Mouse (Mus musculus) cortical plate, adult 2 months (tissue): ENCODE measurements around the gene Nlrc5. TPM values are rescaled to one million over a fixed set of nuclear protein-coding genes. Genes with fewer than 3 reads are reported as not detected.
"Not testable (repeated sequence)": the region's sequence is repeated elsewhere in the genome, so short reads cannot be mapped to it uniquely, and the experiment has no call there.

Source experiments
- H3K27ac ChIP-seq: fragments of 200-500 bp; 2 replicates; pipeline ENCODE4 v1.5.1; 2012; ENCODE audit warnings: low read length, control low read depth, inconsistent platforms; ENCODE audit not compliant: insufficient read depth
- H3K4me1 ChIP-seq: fragments of 200-500 bp; 2 replicates; pipeline ENCODE4 v1.6.1; 2011; ENCODE audit warnings: low read length; ENCODE audit not compliant: control insufficient read depth, insufficient read depth
- H3K4me3 ChIP-seq: fragments of 200-500 bp; 2 replicates; pipeline ENCODE4 v1.5.1; 2011; ENCODE audit warnings: mild to moderate bottlenecking, low read length, control low read depth; ENCODE audit not compliant: insufficient read depth
- CTCF ChIP-seq: fragments of 200-500 bp; IDR thresholded peaks from 2 replicates; pipeline ENCODE4 v1.5.1; 2011; ENCODE audit warnings: mild to moderate bottlenecking, control low read depth, low read length; ENCODE audit not compliant: insufficient read depth; ENCODE audit errors: extremely low read depth
- POLR2A ChIP-seq: fragments of 200-500 bp; IDR thresholded peaks from 2 replicates; pipeline ENCODE4 v1.6.1; 2011; ENCODE audit warnings: mild to moderate bottlenecking, low read length, control low read depth; ENCODE audit not compliant: insufficient read depth; ENCODE audit errors: extremely low read depth
- polyA plus RNA-seq: library from polyadenylated mRNA; depleted of rRNA; stranded (reverse); fragments of >200 nt; gene quantifications from 2 replicates; pipeline ENCODE4 v1.2.3, GENCODE M21; 2012

Nlrc5 gene
- polyA plus RNA-seq, 1 experiment: 0.94 TPM

DNA sequence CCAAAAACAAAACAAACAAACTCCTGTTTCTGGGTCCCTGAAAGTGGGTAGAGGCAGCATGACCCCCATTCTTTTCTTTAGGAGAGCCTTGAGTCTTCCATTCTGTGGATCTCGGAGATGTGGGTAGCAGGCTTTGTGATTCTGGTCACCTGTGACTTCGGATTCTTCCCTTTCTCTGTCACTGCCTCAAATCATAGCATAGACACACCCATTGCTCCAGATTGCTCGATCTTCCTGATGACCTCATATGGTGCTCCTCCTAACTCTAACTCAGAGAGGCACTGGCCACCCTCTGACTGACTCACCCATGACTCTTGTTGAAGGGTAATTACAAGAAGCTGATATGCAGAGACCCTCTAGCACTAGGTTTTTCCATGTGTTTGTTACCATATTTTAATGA, 2.7 kb downstream of the Nlrc5 start:
- Histone ChIP-seq H3K4me1 (peaks cover 2% of the 10 kb centered on the region; the same call in 1 of the 2 replicates), H3K4me3 (no peak overlapping the region)
- TF ChIP-seq POLR2A: no peak
- TF ChIP-seq CTCF: no peak

DNA sequence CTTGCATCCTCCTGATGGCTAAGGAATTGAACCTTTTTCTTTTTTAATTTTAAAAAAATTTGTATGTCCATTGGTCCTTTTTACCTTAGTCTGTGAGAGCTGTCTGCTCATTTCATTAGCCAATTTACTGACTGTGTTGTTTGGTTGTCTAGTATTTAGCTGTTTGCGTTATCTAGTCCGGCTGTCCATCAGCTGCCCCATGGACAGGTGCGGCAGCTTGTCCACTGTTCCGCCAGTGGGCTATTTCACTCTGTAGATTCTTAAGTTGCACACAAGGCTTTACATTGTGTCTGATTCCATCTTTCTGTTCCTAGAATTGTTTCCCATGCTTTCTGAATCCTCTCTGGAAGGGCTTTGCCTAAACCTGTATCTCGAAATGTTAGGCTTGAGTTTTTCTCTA, 4.5 kb downstream of the Nlrc5 start:
- H3K4me1 ChIP-seq: peaks cover 2% of the 10 kb centered on the region; the same call in 1 of the 2 replicates
- TF ChIP-seq CTCF: no peak
- no peak for TF ChIP-seq POLR2A

More for the DNA sequence above, 2.7 kb downstream of the Nlrc5 start:
- no peak overlapping the region for H3K27ac ChIP-seq

DNA sequence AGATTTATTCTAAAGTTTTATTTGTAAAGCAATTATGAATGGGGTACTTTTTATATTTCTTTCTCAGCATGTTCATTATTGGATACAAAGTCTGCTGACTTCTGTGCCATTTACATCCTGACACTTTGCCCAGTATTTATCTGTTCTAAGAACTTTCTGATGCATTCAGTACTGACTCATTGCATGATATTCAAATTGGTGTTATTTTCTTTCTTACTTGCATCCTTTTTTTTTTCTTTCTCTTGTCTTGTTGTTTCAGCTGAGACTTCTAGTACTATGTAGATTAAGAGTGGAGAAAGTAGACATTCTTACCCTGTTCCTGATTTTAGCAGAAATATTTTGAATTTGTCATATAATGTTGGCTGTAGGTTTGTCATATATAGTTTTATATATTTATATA, 5.5 kb downstream of the Nlrc5 start:
- Histone ChIP-seq H3K4me1 (no peaks in the 10 kb centered on the region), H3K27ac (no peak overlapping the region), H3K4me3 (no peak overlapping the region)
- TF ChIP-seq POLR2A: no peak

More for the DNA sequence above, 4.5 kb downstream of the Nlrc5 start:
- Histone ChIP-seq H3K4me3 (no peak overlapping the region), H3K27ac (no peak overlapping the region)

DNA sequence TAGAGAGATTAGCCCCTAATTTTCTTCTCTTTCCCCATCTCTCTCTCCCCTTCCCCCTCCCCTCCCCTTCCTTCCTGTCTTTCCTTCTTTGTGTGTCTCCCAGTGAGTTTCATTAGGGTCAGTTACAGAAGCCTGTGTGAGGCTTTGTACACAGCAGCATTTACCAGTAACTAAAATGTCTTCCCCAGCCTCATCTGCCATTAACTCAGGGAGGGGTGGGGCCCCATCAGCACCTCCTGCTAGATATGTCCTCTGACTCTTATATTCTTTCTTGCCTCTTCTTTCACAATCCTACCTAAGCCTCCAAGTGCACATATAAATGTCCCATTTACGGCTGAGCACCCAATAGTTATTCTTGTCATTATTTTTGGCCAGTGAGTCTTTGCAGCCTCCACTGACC, 6.2 kb downstream of the Nlrc5 start:
- Histone ChIP-seq H3K4me1 (no peaks in the 10 kb centered on the region), H3K27ac (no peak overlapping the region), H3K4me3 (no peak overlapping the region)
- no peak for TF ChIP-seq CTCF
- TF ChIP-seq POLR2A: no peak

DNA sequence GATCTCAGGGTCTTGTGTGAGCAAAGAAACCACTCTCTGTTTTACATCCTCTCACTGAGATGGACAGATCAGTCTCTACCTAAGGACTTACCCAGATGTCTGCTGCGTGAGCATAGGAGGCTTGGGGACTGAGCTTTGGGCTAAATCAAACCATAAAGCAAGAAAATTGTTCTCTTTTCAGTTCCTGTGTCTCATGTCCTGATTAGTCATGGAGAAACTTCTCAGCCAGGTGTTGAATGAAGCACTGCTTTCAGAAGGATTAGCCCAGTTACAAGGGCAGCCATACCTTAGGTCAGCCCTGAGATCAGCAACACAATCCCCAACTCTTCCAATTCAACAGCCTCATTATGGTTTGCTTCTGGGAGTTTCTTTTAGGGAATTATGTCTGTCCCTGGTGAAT, 7.5 kb downstream of the Nlrc5 start:
- Histone ChIP-seq H3K4me3 (no peak overlapping the region), H3K4me1 (no peaks in the 10 kb centered on the region), H3K27ac (no peak overlapping the region)
- TF ChIP-seq CTCF: no peak
- TF ChIP-seq POLR2A: no peak

DNA sequence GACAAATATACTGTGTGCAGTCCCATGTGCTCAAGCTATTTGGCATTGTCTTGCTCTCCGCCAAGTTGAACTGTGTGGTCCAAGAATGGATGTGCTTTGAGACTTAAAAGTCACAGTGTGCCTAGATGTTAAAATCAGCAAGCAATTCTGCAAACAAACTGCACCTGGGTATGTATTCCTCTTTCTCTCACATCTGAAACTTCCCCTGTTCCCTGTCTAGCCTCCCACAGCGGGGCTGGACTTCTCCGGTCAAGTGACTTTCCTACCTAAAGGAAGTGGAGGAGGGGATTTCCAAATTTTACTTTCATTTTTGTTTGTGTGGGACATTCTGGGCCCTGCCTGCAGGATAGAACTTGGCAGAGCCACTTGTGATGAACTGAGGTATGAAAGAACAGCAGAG, 9.0 kb downstream of the Nlrc5 start:
- H3K4me1 ChIP-seq: no peaks in the 10 kb centered on the region
- H3K4me3 ChIP-seq: no peak overlapping the region
- TF ChIP-seq CTCF: no peak
- TF ChIP-seq POLR2A: no peak
- no peak overlapping the region for H3K27ac ChIP-seq

DNA sequence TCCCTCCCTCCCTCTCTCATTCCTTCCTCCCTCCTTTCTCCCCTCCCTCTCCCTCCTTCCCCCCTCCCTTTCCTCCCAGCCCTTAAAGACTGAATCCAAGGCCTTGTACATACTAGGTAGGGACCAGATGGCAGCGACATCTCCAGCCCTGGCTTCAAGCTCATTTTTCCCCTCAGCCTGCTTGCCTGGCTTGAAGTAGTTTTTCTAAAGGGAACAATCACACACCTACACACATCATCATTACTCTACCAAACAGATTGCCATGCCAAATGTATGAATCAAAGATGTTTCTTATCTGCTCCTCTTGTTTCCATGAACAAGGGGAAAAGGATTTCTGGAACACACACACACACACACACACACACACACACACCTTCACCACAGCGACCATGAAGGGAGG, 10.3 kb downstream of the Nlrc5 start:
- Histone ChIP-seq H3K27ac (no peak overlapping the region), H3K4me1 (no peaks in the 10 kb centered on the region), H3K4me3 (no peak overlapping the region)
- TF ChIP-seq POLR2A: no peak
- no peak for TF ChIP-seq CTCF

DNA sequence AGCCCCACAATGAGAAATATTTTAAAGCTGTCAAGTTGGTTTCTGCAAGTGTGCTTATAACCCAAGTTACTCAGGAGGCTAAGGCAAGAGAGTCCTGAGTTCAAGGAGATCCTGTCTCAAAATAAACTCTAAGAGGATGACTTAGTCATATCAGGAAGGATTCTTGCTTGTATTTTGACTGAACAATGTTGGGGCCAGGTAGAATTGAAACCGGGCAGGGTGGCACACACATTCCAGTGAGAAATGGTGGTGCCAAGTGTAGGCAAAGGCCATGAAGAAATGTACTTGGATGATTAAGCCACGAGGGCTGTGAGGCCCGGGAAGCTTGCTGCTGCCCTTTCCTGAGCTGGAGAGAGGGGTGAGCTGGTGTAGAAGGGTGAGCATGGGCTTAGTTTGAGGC, 13.0 kb downstream of the Nlrc5 start:
- TF ChIP-seq POLR2A: no peak
- no peak for TF ChIP-seq CTCF
- Histone ChIP-seq H3K4me1 (no peaks in the 10 kb centered on the region), H3K27ac (no peak overlapping the region), H3K4me3 (no peak overlapping the region)

DNA sequence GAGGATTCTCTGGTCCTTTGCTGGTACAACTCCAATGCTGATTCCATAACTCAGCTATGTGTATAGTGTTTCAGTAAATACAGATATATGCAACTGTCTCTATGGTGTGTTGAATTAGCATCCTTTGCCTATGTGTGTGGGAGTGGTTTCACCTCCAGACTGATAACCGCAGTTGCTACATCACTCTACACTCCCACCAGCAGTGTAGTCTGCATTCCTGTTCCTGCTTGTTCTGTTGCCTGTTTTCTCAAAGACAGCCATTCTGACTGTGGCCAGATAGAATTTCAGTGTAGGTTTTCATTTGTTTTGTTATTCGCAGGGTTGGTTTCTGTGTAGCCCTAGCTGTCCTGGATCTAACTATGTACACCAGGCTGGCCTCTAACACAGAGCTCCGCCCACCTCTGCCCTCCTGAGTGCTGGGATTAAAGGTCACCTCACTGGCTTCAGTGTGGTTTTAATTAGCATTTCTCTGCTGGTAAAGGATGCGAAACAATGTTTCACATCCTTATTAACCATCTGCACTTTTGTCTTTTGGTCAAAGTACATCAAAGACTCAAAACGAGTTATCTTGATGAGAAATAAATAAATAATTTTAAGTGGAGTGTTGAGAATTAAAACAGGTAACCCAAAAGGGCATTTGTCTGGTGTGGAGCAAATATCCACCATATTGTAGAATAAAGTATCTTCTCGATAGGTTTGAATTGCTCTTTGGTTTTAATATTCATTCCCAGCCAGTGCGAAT, 13.6 kb downstream of the Nlrc5 start:
- Histone ChIP-seq H3K4me1 (no peaks in the 10 kb centered on the region), H3K27ac (no peak overlapping the region), H3K4me3 (no peak overlapping the region)
- no peak for TF ChIP-seq CTCF
- no peak for TF ChIP-seq POLR2A

DNA sequence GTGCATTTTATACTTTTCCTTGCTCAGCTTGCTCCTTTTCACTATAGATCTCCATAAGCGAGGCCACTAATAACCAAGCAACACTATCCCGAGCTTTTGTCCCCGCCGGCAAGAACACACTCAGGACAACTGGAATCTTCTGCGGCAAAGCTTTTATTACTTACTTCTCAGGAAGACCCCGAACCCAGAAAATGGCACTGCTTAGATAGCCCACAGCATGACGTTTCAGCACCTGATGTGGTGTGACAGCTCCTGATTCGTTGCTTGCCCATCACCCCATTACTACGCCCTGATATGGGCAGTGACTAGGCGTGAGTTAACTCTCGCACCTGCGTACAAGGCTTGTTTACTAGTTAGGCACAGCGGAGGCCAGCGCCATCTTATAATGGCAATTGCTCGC, 18.8 kb downstream of the Nlrc5 start:
- not testable (repeated sequence) for H3K27ac ChIP-seq, H3K4me3 ChIP-seq, H3K4me1 ChIP-seq
